Mouse (Mus musculus) limb, embryonic 14.5 days (tissue): ENCODE data around the gene Ilf2. TPM values are rescaled to one million over a fixed set of nuclear protein-coding genes. Genes with fewer than 3 reads are reported as not detected.
A peak's percentile ranks its signal among the peaks of the same experiment; 100 is the strongest.

Experiments
- ATAC-seq: fragments of 200-750 bp; cut with Nextera tagmentation; 2 replicates; pipeline ENCODE4 v1.8.0; 2017; ENCODE audit warnings: low read depth, moderate number of reproducible peaks, moderate TSS enrichment; ENCODE audit not compliant: low FRiP score
- DNase-seq: peaks from one replicate; pipeline ENCODE4 v3.0.0-alpha.2; 2015; ENCODE audit warnings: low spot score
- H3K27ac ChIP-seq: fragments of 300-500 bp; sonication (generic); replicated peaks from 2 replicates; pipeline ENCODE4 v1.5.1; 2014; ENCODE audit warnings: low read depth, mild to moderate bottlenecking, low read length, moderate library complexity, mixed read lengths
- H3K27me3 ChIP-seq: fragments of 300-500 bp; sonication (generic); 2 replicates; pipeline ENCODE4 v1.6.1; 2014; ENCODE audit warnings: low read length, mixed read lengths; ENCODE audit not compliant: control insufficient read depth, insufficient read depth
- H3K36me3 ChIP-seq: fragments of 300-500 bp; sonication (generic); 2 replicates; pipeline ENCODE4 v1.6.1; 2014; ENCODE audit warnings: mild to moderate bottlenecking, low read length, moderate library complexity, mixed read lengths; ENCODE audit not compliant: control insufficient read depth, insufficient read depth
- H3K4me1 ChIP-seq: fragments of 300-500 bp; sonication (generic); 2 replicates; pipeline ENCODE4 v1.6.1; 2014; ENCODE audit warnings: antibody characterized with exemption, low read length, mixed read lengths; ENCODE audit not compliant: control insufficient read depth, insufficient read depth
- H3K4me2 ChIP-seq: fragments of 300-500 bp; sonication (generic); replicated peaks from 2 replicates; pipeline ENCODE4 v1.6.1; 2014; ENCODE audit warnings: low read depth, mild to moderate bottlenecking, low read length, moderate library complexity; ENCODE audit not compliant: severe bottlenecking
- H3K4me3 ChIP-seq: fragments of 300-500 bp; sonication (generic); replicated peaks from 2 replicates; pipeline ENCODE4 v1.5.1; 2014; ENCODE audit warnings: low read length
- H3K9ac ChIP-seq: fragments of 300-500 bp; sonication (generic); 2 replicates; pipeline ENCODE4 v1.6.1; 2014; ENCODE audit warnings: mild to moderate bottlenecking, low read depth, low read length, moderate library complexity; ENCODE audit not compliant: severe bottlenecking
- H3K9me3 ChIP-seq: fragments of 300-500 bp; sonication (generic); 2 replicates; pipeline ENCODE4 v1.6.1; 2016; ENCODE audit warnings: low read length; ENCODE audit not compliant: control insufficient read depth
- POLR2A ChIP-seq: fragments of 200-500 bp; IDR thresholded peaks from 2 replicates; pipeline ENCODE4 v1.8.0; 2012; ENCODE audit warnings: inconsistent platforms, mild to moderate bottlenecking, moderate library complexity, borderline replicate concordance; ENCODE audit not compliant: insufficient read depth, insufficient read length; ENCODE audit errors: extremely low read depth
- whole genome bisulfite sequencing: fragments of 180-500 bp; shearing (Covaris S2); extraction: QIAGEN DNeasy Blood & Tissue Kit; methylation state at CpG from one replicate; pipeline ENCODE4 v1.1.7; 2014; 5-methylcytosine and 5-hydroxymethylcytosine counted together
- polyA plus RNA-seq, 2 experiments: library from polyadenylated mRNA; depleted of rRNA in 1 of 2; stranded (reverse) in 1 of 2; unstranded in 1 of 2; fragments of >200 nt; fragmentation: Nextera tagmentation in 1 of 2; extraction: Ambion mirVana in 1 of 2; gene quantifications; 2 replicates each; pipeline versions ENCODE4 v1.2.1 to v1.2.3; 2012 to 2014

Ilf2 gene
- polyA plus RNA-seq, 2 experiments: 137 to 169 TPM

DNA sequence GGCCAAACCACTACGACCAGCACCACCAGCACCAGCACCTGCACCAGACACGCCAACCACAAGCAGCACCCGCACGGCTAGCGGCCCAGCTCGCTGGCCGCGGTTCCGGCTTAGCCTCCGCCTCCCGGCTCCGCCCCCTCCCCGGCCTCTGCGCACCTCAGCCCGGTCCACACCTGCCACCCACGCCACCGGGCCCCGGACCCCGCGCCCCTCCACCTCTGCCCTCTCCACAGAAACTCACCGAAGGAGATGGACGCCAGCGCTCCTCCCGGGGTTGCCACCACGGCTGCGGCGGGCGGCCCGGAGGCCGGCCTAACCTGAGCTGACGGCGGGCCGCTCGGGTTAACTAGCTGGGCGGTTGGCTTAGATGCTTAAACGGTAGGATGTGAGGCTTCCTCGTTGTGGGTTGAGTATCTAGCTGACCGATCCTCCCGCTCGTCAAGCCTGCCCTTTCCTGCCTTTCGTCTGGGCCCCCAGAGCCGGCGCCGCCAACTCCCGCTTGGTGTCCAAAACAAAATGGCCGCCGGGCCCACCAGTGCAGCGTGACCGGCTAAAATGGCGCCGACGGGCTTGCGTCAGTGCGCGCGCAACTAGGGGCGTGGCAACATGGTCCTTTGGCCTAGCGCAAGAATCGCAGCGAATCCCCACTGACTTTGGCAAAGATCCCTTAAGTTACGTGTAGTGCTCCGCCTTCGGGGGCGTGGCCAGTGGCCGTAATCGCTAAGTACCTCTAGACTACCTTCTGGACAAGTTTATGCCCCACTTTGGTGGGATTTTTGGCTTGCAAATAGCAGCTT, 33.2 kb downstream of the Ilf2 start, which contains the start of gene Chtop:
Gene Chtop (minus strand): TSS at position 549 of the 797 bp plus-strand sequence.
- Histone ChIP-seq H3K27me3 (no peaks in the 10 kb centered on the region), H3K27ac (peak within 1 kb of the TSS; percentile 91), H3K36me3 (peaks cover 34% of the 10 kb centered on the region), H3K4me3 (peak within 1 kb of the TSS; percentile 95), H3K9me3 (no peaks in the 10 kb centered on the region), H3K4me2 (peak within 1 kb of the TSS; percentile 52), H3K4me1 (peaks cover 13% of the 10 kb centered on the region), H3K9ac (peak within 1 kb of the TSS; percentile 98)
- ATAC-seq (peak; percentile 94), DNase-seq (peak; percentile 99)
- WGBS: under 1% methylated on average over 51 of the region's 66 CpGs
- TF ChIP-seq POLR2A: 0 out of 2 replicates have a peak, but pooled peaks have one; percentile 56

DNA sequence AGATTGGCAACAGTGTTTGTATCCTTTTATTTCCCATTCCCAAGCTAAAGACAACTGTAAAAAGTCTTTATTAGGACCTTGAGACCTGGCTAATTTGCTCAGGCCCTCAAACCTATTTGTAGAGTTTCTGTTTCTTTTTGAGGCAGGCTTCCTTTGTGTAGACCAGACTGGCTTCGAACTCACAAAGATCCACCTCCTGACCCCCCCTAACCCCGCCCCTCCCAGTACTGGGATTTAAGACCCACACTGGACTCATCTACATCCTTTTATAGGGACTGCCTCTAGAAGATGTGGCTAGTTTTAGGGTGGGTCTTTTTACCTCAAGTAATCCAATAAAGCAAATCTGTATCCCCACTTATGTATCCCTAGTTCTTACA, 33.8 kb downstream of the Ilf2 start:
- H3K9ac ChIP-seq: no peak overlapping the region
- H3K9me3 ChIP-seq: no peaks in the 10 kb centered on the region
- no peak for TF ChIP-seq POLR2A
- peaks cover 15% of the 10 kb centered on the region for H3K4me1 ChIP-seq
- peaks cover 28% of the 10 kb centered on the region for H3K36me3 ChIP-seq
- H3K4me3 ChIP-seq: peak overlapping the region; percentile 95
- peak overlapping the region; percentile 42 for H3K4me2 ChIP-seq
- DNase-seq (no peak), ATAC-seq (peak; percentile 3; the same call in 1 of the 2 replicates)
- H3K27ac ChIP-seq: 0 out of 2 replicates have a peak overlapping the region, but pooled peaks have one; percentile 91
- WGBS: 32% methylated on average over 2 of the region's 2 CpGs
- no peaks in the 10 kb centered on the region for H3K27me3 ChIP-seq

DNA sequence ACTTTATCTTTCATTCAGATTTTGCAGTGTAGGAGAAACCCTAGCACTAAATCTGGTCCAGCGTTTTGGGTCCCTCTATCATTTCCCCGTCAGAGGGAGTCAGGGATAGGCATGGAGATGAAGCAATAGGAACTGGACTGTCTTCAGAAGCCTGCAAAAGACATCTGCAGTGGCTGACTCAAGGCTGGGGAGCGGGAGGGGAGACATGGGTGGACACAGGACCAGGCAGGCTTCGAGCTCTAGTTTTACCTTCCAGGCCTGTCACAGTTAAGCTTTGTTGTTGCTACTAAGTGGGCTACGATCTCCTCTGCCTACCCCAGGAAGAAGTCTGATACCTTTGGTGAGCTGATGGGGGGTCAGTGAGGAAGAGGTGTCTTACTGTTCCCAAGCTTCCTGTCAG, 36.4 kb downstream of the Ilf2 start:
- Histone ChIP-seq H3K9me3 (no peaks in the 10 kb centered on the region), H3K4me3 (no peak overlapping the region), H3K36me3 (peaks cover 3% of the 10 kb centered on the region; the same call in 1 of the 2 replicates), H3K27ac (no peak overlapping the region), H3K4me2 (no peak overlapping the region), H3K27me3 (no peaks in the 10 kb centered on the region), H3K9ac (no peak overlapping the region), H3K4me1 (peaks cover 21% of the 10 kb centered on the region)
- no peak for DNase-seq
- ATAC-seq: no peak
- 81% methylated on average over 5 of the region's 5 CpGs for WGBS
- TF ChIP-seq POLR2A: no peak

DNA sequence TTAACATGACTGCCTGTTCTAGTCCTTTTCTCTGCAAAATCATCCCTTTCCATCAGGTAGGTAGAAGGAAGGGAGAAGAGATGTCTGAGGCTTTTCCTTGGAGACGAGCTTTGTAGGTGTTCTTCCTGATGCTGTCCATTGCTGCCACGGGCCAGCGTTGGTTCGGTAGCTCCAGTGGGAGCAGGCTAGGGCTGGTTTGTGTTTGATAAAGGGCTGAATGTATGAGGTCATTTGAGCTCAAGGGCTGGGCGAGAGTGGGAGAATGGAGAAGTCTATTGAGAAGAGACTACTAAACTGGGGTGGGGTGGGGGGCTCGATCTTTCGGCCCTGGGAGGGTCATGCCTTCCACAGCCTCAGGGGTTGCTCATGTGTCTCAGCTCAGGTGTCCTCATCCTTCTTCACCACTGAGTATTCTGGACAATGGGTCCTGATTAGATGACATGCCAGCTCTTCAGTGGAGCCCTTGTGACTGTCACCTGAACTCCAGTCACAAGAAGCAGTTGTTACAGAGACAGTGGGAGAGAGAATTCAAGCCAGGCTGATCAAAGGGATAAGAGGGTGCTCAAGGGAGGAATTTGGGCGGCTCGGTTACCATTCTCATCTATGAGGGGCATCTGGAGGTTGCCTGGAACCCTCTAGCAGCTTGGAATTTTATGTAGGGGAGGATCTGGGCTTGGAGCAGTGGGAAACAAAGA, 37.2 kb downstream of the Ilf2 start:
- no peak for DNase-seq
- peak overlapping the region; percentile 84; the same call in 1 of the 2 replicates for H3K4me2 ChIP-seq
- H3K27me3 ChIP-seq: no peaks in the 10 kb centered on the region
- no peak overlapping the region for H3K9ac ChIP-seq
- 81% methylated on average over 9 of the region's 9 CpGs for WGBS
- H3K9me3 ChIP-seq: no peaks in the 10 kb centered on the region
- H3K4me3 ChIP-seq: no peak overlapping the region
- ATAC-seq: no peak
- no peaks in the 10 kb centered on the region for H3K36me3 ChIP-seq
- no peak for TF ChIP-seq POLR2A
- no peak overlapping the region for H3K27ac ChIP-seq
- peaks cover 13% of the 10 kb centered on the region for H3K4me1 ChIP-seq

DNA sequence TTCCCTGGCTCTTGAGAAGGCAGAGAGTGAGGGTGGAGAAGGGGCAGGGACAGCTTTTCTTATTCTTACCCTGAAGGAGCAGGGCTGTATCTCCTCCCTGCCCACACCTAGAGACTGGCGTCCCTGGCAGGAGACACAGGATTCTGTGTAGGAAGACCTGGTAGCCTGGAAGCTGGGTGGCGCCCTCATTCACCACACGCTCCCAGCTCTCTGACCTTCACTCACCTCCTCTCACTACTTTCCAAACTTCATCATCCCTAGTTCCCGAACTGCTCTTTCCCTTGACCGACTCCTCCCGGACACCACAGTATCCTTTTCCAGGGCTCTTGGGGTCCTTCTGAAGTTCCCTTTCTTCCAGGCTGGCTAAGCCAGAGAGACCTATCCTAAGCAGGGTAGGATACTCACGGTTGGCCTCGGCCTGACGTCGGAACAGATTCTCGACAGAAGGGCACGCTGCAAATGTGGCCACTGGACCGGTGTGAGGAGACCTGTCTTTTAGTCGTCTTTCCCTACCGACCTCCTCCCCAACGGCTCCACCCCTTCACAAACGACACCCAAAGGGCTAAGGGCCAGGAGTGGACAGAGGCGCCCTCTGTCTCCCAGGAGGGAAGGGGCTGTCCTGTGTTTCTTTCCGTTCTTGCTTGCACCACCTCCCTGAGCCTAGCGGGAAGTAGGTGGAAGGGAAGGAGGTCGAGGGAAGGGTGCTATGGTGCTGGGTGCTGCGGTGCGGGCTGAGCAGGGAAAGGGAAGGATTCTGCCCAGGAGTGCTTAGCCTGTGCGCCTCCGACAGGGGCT, 38.1 kb downstream of the Ilf2 start, which contains the start of the genes S100a1 and S100a13:
Gene S100a1 (minus strand): TSS at position 597 of the 795 bp plus-strand sequence.
Gene S100a13 (plus strand): TSS at position 640 of the 795 bp plus-strand sequence.
- H3K27ac ChIP-seq: no peak within 1 kb of the TSS
- no peaks in the 10 kb centered on the region for H3K27me3 ChIP-seq
- WGBS: 4% methylated on average over 24 of the region's 25 CpGs

More for the DNA sequence above, 38.1 kb downstream of the Ilf2 start, which contains the start of the genes S100a1 and S100a13:
- peak; percentile 16 for DNase-seq
- peak within 1 kb of the TSS; percentile 46 for H3K9ac ChIP-seq
- H3K4me1 ChIP-seq: peaks cover 13% of the 10 kb centered on the region
- no peak for TF ChIP-seq POLR2A
- no peaks in the 10 kb centered on the region for H3K36me3 ChIP-seq
- peak within 1 kb of the TSS; percentile 84 for H3K4me2 ChIP-seq
- ATAC-seq: peak; percentile 18; the same call in 1 of the 2 replicates
- H3K4me3 ChIP-seq: peak within 1 kb of the TSS; percentile 34
- H3K9me3 ChIP-seq: no peaks in the 10 kb centered on the region
